Comparison of ENCODE assay signal across 17 mouse cellular contexts in genomic region chr10:99682350-99682749, GRCm38 (mm10).
"Had no signal": no experiment of that assay in that cellular context is flagged by ENCODE, and none has a peak within 500 bp of the region (broad histone marks: within the 10 kb centered on the region; RNA-seq: fewer than 3 reads in every experiment).

No protein-coding gene starts in this region.

- H3K36me3 ChIP-seq: limb, embryonic 12.5 days; liver, embryonic 13.5 days; lung, embryonic 15.5 days; stomach, embryonic 15.5 days had no signal

- H3K9me3 ChIP-seq: limb, embryonic 12.5 days; liver, embryonic 13.5 days; lung, embryonic 15.5 days; stomach, embryonic 15.5 days had no signal

- ATAC-seq: liver, postnatal 0 days had no signal

- H3K4me3 ChIP-seq: limb, embryonic 12.5 days; liver, embryonic 13.5 days; lung, embryonic 15.5 days; stomach, embryonic 15.5 days had no signal

- H3K27ac ChIP-seq: kidney, postnatal 0 days; limb, embryonic 12.5 days; liver, embryonic 13.5 days; lung, embryonic 15.5 days; macrophage; stomach, embryonic 15.5 days had no signal

- H3K27me3 ChIP-seq: limb, embryonic 12.5 days; liver, embryonic 13.5 days; lung, embryonic 15.5 days; stomach, embryonic 15.5 days had no signal

- H3K4me1 ChIP-seq: stomach, embryonic 15.5 days had no signal

- H3K4me2 ChIP-seq: limb, embryonic 12.5 days; liver, embryonic 13.5 days; lung, embryonic 15.5 days; stomach, embryonic 15.5 days had no signal

- DNase-seq: kidney, adult 11 months; kidney, adult 9 months; kidney, postnatal 36 days; layer of hippocampus, adult 9-11 months; layer of hippocampus, postnatal 36 days; liver; liver, embryonic 13.5 days; liver, postnatal 0 days; lung, postnatal 14 days; right cerebral cortex, postnatal 14 days; thymus, adult 2 months; thymus, postnatal 36 days had no signal

- H3K9ac ChIP-seq: limb, embryonic 12.5 days; liver, embryonic 13.5 days; liver, postnatal 0 days; lung, embryonic 15.5 days; stomach, embryonic 15.5 days had no signal
